Comparison of ENCODE assay signal across 8 mouse cellular contexts in genomic region chr11:96789990-96790389, GRCm38 (mm10). TPM values are rescaled to one million over a fixed set of nuclear protein-coding genes. Genes with fewer than 3 reads are reported as not detected.
DNase-seq lines count a peak whose midpoint lies in the region; ATAC-seq and TF ChIP-seq lines count a peak whose summit lies in the region.

No protein-coding gene starts in this region.

- no peaks in the 10 kb centered on the region for H3K27me3 ChIP-seq in heart, adult 2 months (ENCODE audit: control insufficient read depth, insufficient read depth, low read length)
- H3K27me3 ChIP-seq in forebrain, embryonic 14.5 days (replicated peaks; ENCODE audit: control insufficient read depth, insufficient read depth, low read length) = no peaks in the 10 kb centered on the region
- no peaks in the 10 kb centered on the region for H3K27me3 ChIP-seq in liver, postnatal 0 days (ENCODE audit: insufficient read depth, low read length)

- H3K4me3 ChIP-seq in heart, adult 2 months = peak overlapping the region; percentile 67
- H3K4me3 ChIP-seq in forebrain, embryonic 14.5 days (ENCODE audit: low read depth, low read length) = peak overlapping the region; percentile 95
- H3K4me3 ChIP-seq in liver, postnatal 0 days (ENCODE audit: low read depth, low read length) = peak overlapping the region; percentile 91

- H3K9ac ChIP-seq in heart, adult 2 months (ENCODE audit: low read depth, low read length) = peak overlapping the region; percentile 89
- H3K9ac ChIP-seq in forebrain, embryonic 14.5 days (ENCODE audit: low read length) = peak overlapping the region; percentile 94
- peak overlapping the region; percentile 87 for H3K9ac ChIP-seq in liver, postnatal 0 days (replicated peaks)

- peaks cover 3% of the 10 kb centered on the region; the same call in 1 of the 2 replicates for H3K79me2 ChIP-seq in heart, adult 2 months (replicated peaks; ENCODE audit: control insufficient read depth, insufficient read depth, low read length)

- no peak for ATAC-seq in forebrain, embryonic 14.5 days
- no peak for ATAC-seq in liver, postnatal 0 days

- DNase-seq in heart, adult 2 months = no peak
- DNase-seq in heart, adult 9 months (ENCODE audit: low spot score in 2 of 2) = no peak
- DNase-seq in ES-CJ7 (ENCODE audit: low read depth, low spot score) = peak; percentile 86
- no peak for DNase-seq in forebrain, embryonic 14.5 days (ENCODE audit: low spot score)
- DNase-seq in liver, postnatal 0 days = no peak
- DNase-seq in layer of hippocampus, adult 9-10 months (ENCODE audit: low spot score) = no peak
- no peak for DNase-seq in cerebellum, adult 9-10 months
- DNase-seq in ovary, postnatal 14 days (ENCODE audit: low spot score) = no peak

- H3K9me3 ChIP-seq in forebrain, embryonic 14.5 days (replicated peaks; ENCODE audit: control insufficient read depth, low read length) = no peaks in the 10 kb centered on the region
- no peaks in the 10 kb centered on the region for H3K9me3 ChIP-seq in liver, postnatal 0 days (ENCODE audit: low read length)

- no peak for TF ChIP-seq POLR2A in heart, adult 2 months (IDR thresholded peaks at IDR 0.05; ENCODE audit: insufficient read depth, low read depth, low read length)

- peak overlapping the region; percentile 77 for H3K4me2 ChIP-seq in forebrain, embryonic 14.5 days (ENCODE audit: low read length)
- peak overlapping the region; percentile 83 for H3K4me2 ChIP-seq in liver, postnatal 0 days (ENCODE audit: low read depth, low read length)

- peaks cover 15% of the 10 kb centered on the region for H3K36me3 ChIP-seq in heart, adult 2 months (ENCODE audit: control insufficient read depth, insufficient read depth, low read length)
- H3K36me3 ChIP-seq in forebrain, embryonic 14.5 days (ENCODE audit: control insufficient read depth, insufficient read depth, low read length) = no peaks in the 10 kb centered on the region
- H3K36me3 ChIP-seq in liver, postnatal 0 days (replicated peaks; ENCODE audit: insufficient read depth, low read length) = no peaks in the 10 kb centered on the region; the same call in 1 of the 2 replicates

- no peak overlapping the region for H3K27ac ChIP-seq in heart, adult 2 months
- no peak overlapping the region for H3K27ac ChIP-seq in forebrain, embryonic 14.5 days (ENCODE audit: low read depth, low read length)
- H3K27ac ChIP-seq in liver, postnatal 0 days (ENCODE audit: low read depth) = peak overlapping the region; percentile 94; the same call in 1 of the 2 replicates

- WGBS in heart, adult 2 months = 16% methylated on average over 5 of the region's 5 CpGs
- WGBS in forebrain, embryonic 14.5 days = 5% methylated on average over 5 of the region's 5 CpGs
- 10% methylated on average over 5 of the region's 5 CpGs for WGBS in liver, postnatal 0 days (ENCODE audit: insufficient replicate concordance)

- TF ChIP-seq CTCF in heart, adult 2 months (IDR thresholded peaks at IDR 0.05) = peak; percentile 12; the same call in 1 of the 2 replicates
- TF ChIP-seq CTCF in liver, postnatal 0 days (IDR thresholded peaks at IDR 0.05; ENCODE audit: low read depth) = peak; percentile 30

- intact Hi-C loops in heart, adult 2 months (cut with DNase I) = loop anchor here (2.0 kb wide), 3 partner anchors 15 to 71 kb away; no protein-coding TSS in a partner anchor

- TF ChIP-seq EP300 in heart, adult 2 months (IDR thresholded peaks at IDR 0.05; ENCODE audit: insufficient read depth, low read depth, low read length) = no peak
- TF ChIP-seq EP300 in liver, postnatal 0 days (IDR thresholded peaks at IDR 0.05; ENCODE audit: low read depth) = no peak

- peaks cover 8% of the 10 kb centered on the region for H3K4me1 ChIP-seq in heart, adult 2 months (ENCODE audit: control insufficient read depth, insufficient read depth, low read length)
- H3K4me1 ChIP-seq in forebrain, embryonic 14.5 days (ENCODE audit: control insufficient read depth, insufficient read depth, low read length) = peaks cover 17% of the 10 kb centered on the region
- peaks cover 12% of the 10 kb centered on the region; the same call in 1 of the 2 replicates for H3K4me1 ChIP-seq in liver, postnatal 0 days (ENCODE audit: insufficient read depth)

RNA-seq across cellular contexts. Expression of gene Cbx1, which starts 1.1 kb away (rescaled TPM):
- total RNA-seq in heart, adult 2 months (2021) = 10 to 100 TPM; 34.8 to 36.9 TPM
- 8.4 and 11.1 TPM in 2 replicates for polyA plus RNA-seq in heart, adult 2 months (2012; rRNA removed)
- polyA plus RNA-seq in forebrain, embryonic 14.5 days (2014; fragmentation: Nextera tagmentation; extraction: Ambion mirVana) = 94.8 and 99.7 TPM in 2 replicates
- polyA plus RNA-seq in liver, postnatal 0 days (2015; fragmentation: Nextera tagmentation; extraction: Ambion mirVana) = 20.7 and 24.9 TPM in 2 replicates

RNA-seq across cellular contexts. Expression of gene Snx11, which starts 12.6 kb away (rescaled TPM):
- 10 to 100 TPM; 11.6 to 12.5 TPM for total RNA-seq in heart, adult 2 months (2021)
- polyA plus RNA-seq in heart, adult 2 months (2012; rRNA removed) = 11.1 and 16.2 TPM in 2 replicates
- polyA plus RNA-seq in forebrain, embryonic 14.5 days (2014; fragmentation: Nextera tagmentation; extraction: Ambion mirVana) = 17.6 and 21.6 TPM in 2 replicates
- 7.0 and 7.5 TPM in 2 replicates for polyA plus RNA-seq in liver, postnatal 0 days (2015; fragmentation: Nextera tagmentation; extraction: Ambion mirVana)

RNA-seq across cellular contexts. Expression of gene Nfe2l1, which starts 39.8 kb away (rescaled TPM):
- total RNA-seq in heart, adult 2 months (2021) = 100 to 1,000 TPM; 395 to 436 TPM
- polyA plus RNA-seq in heart, adult 2 months (2012; rRNA removed) = 397 and 529 TPM in 2 replicates
- polyA plus RNA-seq in forebrain, embryonic 14.5 days (2014; fragmentation: Nextera tagmentation; extraction: Ambion mirVana) = 28.0 and 38.6 TPM in 2 replicates
- polyA plus RNA-seq in liver, postnatal 0 days (2015; fragmentation: Nextera tagmentation; extraction: Ambion mirVana) = 17.6 and 22.1 TPM in 2 replicates

RNA-seq across cellular contexts. Expression of gene Copz2, which starts 59.7 kb away (rescaled TPM):
- total RNA-seq in heart, adult 2 months (2021) = 10 to 100 TPM; 35.0 to 36.9 TPM
- polyA plus RNA-seq in heart, adult 2 months (2012; rRNA removed) = 55.0 and 76.6 TPM in 2 replicates
- polyA plus RNA-seq in forebrain, embryonic 14.5 days (2014; fragmentation: Nextera tagmentation; extraction: Ambion mirVana) = 14.7 and 15.0 TPM in 2 replicates
- 51.0 and 55.5 TPM in 2 replicates for polyA plus RNA-seq in liver, postnatal 0 days (2015; fragmentation: Nextera tagmentation; extraction: Ambion mirVana)

Comparison
In these comparisons a context has a peak if more than half of its experiments do, and no peak if none do; other contexts are left out.
1. RNA of gene Nfe2l1, which starts 39.8 kb away (polyA plus RNA-seq): 397 to 529 TPM in heart, adult 2 months; 28.0 to 38.6 TPM in forebrain, embryonic 14.5 days and 17.6 to 22.1 TPM in liver, postnatal 0 days; every median in the first group is over 10 times any median in the second.
2. Peak in every context shown above with its lines, with median percentiles within 50 percentile points of each other: H3K4me3 ChIP-seq and H3K9ac ChIP-seq.